Mouse (Mus musculus): Measurements from ENCODE around the gene Ptafr.
"Not testable (repeated sequence)": the region's sequence is repeated elsewhere in the genome, so short reads cannot be mapped to it uniquely, and the experiment has no call there.

Ptafr gene

GRCm38 (mm10) chr4:132565089-132565747 is 1.4 kb downstream of the Ptafr start:
- DNase-seq = no peak

- no peak for DNase-seq
Measured at GRCm38 (mm10) chr4:132567361-132567779, 3.5 kb downstream of the Ptafr start.

- DNase-seq = no peak
Measured at GRCm38 (mm10) chr4:132569115-132569514, 5.2 kb downstream of the Ptafr start.

GRCm38 (mm10) chr4:132571190-132571589 is 7.3 kb downstream of the Ptafr start:
- no peak for DNase-seq

GRCm38 (mm10) chr4:132573327-132573726 is 9.5 kb downstream of the Ptafr start:
- no peak for DNase-seq

GRCm38 (mm10) chr4:132574809-132575347 is 11.0 kb downstream of the Ptafr start:
- DNase-seq = no peak

- DNase-seq = no peak
Measured at GRCm38 (mm10) chr4:132583781-132584180, 19.9 kb downstream of the Ptafr start.

GRCm38 (mm10) chr4:132584975-132585374 is 21.1 kb downstream of the Ptafr start:
- no peak for DNase-seq

GRCm38 (mm10) chr4:132586282-132586681 is 22.4 kb downstream of the Ptafr start:
- no peak for DNase-seq

GRCm38 (mm10) chr4:132588512-132588911 is 24.6 kb downstream of the Ptafr start:
- DNase-seq = no peak

GRCm38 (mm10) chr4:132590642-132591041 is 26.8 kb downstream of the Ptafr start:
- no peak for DNase-seq

- DNase-seq = no peak
Measured at GRCm38 (mm10) chr4:132592958-132593357, 29.1 kb downstream of the Ptafr start.

- DNase-seq = no peak
Measured at GRCm38 (mm10) chr4:132594191-132594590, 30.3 kb downstream of the Ptafr start.

GRCm38 (mm10) chr4:132598861-132599260 is 35.0 kb downstream of the Ptafr start:
- DNase-seq = no peak

GRCm38 (mm10) chr4:132599764-132600163 is 35.9 kb downstream of the Ptafr start:
- DNase-seq = no peak

GRCm38 (mm10) chr4:132600465-132600864 is 36.6 kb downstream of the Ptafr start:
- no peak for DNase-seq

- not testable (repeated sequence) for DNase-seq
Measured at GRCm38 (mm10) chr4:132601242-132601641, 37.4 kb downstream of the Ptafr start.

- no peak for DNase-seq
Measured at GRCm38 (mm10) chr4:132603468-132603867, 39.6 kb downstream of the Ptafr start.

- DNase-seq = no peak
Measured at GRCm38 (mm10) chr4:132605816-132606215, 41.9 kb downstream of the Ptafr start.

GRCm38 (mm10) chr4:132608147-132608546 is 44.3 kb downstream of the Ptafr start:
- no peak for DNase-seq

- no peak for DNase-seq
Measured at GRCm38 (mm10) chr4:132610301-132610984, 46.6 kb downstream of the Ptafr start.

- DNase-seq = no peak
Measured at GRCm38 (mm10) chr4:132611320-132611719, 47.5 kb downstream of the Ptafr start.

GRCm38 (mm10) chr4:132617873-132618272 is 54.0 kb downstream of the Ptafr start:
- DNase-seq = no peak

- no peak for DNase-seq
Measured at GRCm38 (mm10) chr4:132618850-132619375, 55.0 kb downstream of the Ptafr start.

Data from cerebellum, adult 11 months (tissue).